Mouse (Mus musculus) hindbrain, embryonic 11.5 days (tissue): ENCODE measurements at regions not wholly inside any gene's neighbourhood (a gene's known extent, or its start where the extent isn't known, plus 50 kb on each side); places are given as distances from the start of the nearest gene placed in this dataset.
A peak's percentile ranks its signal among the peaks of the same experiment; 100 is the strongest.

Source experiments
- ATAC-seq: fragments of 200-750 bp; cut with Nextera tagmentation; 2 replicates; pipeline ENCODE4 v1.8.0; 2017; ENCODE audit warnings: mild to moderate bottlenecking, moderate TSS enrichment, moderate library complexity; ENCODE audit not compliant: low FRiP score
- DNase-seq: peaks from one replicate; pipeline ENCODE4 v3.0.0-alpha.2; 2015; ENCODE audit warnings: low spot score
- H3K27ac ChIP-seq: fragments of 300-500 bp; sonication (generic); 2 replicates; pipeline ENCODE4 v1.5.1; 2014; ENCODE audit warnings: mild to moderate bottlenecking, low read depth, low read length
- H3K27me3 ChIP-seq: fragments of 300-500 bp; sonication (generic); 2 replicates; pipeline ENCODE4 v1.6.1; 2014; ENCODE audit warnings: mild to moderate bottlenecking, low read length, moderate library complexity, mixed read lengths; ENCODE audit not compliant: control insufficient read depth, insufficient read depth
- H3K36me3 ChIP-seq: fragments of 300-500 bp; sonication (generic); 2 replicates; pipeline ENCODE4 v1.6.1; 2014; ENCODE audit warnings: mild to moderate bottlenecking, low read length, moderate library complexity, mixed read lengths; ENCODE audit not compliant: control insufficient read depth, insufficient read depth
- H3K4me1 ChIP-seq: fragments of 300-500 bp; sonication (generic); replicated peaks from 2 replicates; pipeline ENCODE4 v1.6.1; 2014; ENCODE audit warnings: low read length, mixed read lengths; ENCODE audit not compliant: control insufficient read depth, insufficient read depth
- H3K4me2 ChIP-seq: fragments of 300-500 bp; sonication (generic); replicated peaks from 2 replicates; pipeline ENCODE4 v1.6.1; 2014; ENCODE audit warnings: mild to moderate bottlenecking, low read depth, low read length
- H3K4me3 ChIP-seq: fragments of 300-500 bp; sonication (generic); 2 replicates; pipeline ENCODE4 v1.5.1; 2014; ENCODE audit warnings: low read depth, low read length
- H3K9ac ChIP-seq: fragments of 300-500 bp; sonication (generic); 2 replicates; pipeline ENCODE4 v1.6.1; 2014; ENCODE audit warnings: low read depth, low read length
- H3K9me3 ChIP-seq: fragments of 300-500 bp; sonication (generic); 2 replicates; pipeline ENCODE4 v1.6.1; 2016; ENCODE audit warnings: low read length; ENCODE audit not compliant: control insufficient read depth
- WGBS: fragments of 180-500 bp; shearing (Covaris S2); extraction: QIAGEN DNeasy Blood & Tissue Kit; methylation state at CpG from one replicate; pipeline ENCODE4 v1.1.7; 2014; 5-methylcytosine and 5-hydroxymethylcytosine counted together

- 65% methylated on average over 3 of the region's 3 CpGs for WGBS
- Histone ChIP-seq H3K4me3 (no peak overlapping the region), H3K36me3 (no peaks in the 10 kb centered on the region), H3K27me3 (no peaks in the 10 kb centered on the region), H3K9me3 (no peaks in the 10 kb centered on the region), H3K4me2 (no peak overlapping the region), H3K4me1 (no peaks in the 10 kb centered on the region), H3K9ac (no peak overlapping the region), H3K27ac (no peak overlapping the region)
- no peak for ATAC-seq
- DNase-seq: no peak
Observed at GRCm38 (mm10) chr14:80232976-80233375, 249.1 kb downstream of the Olfm4 start.

DNA sequence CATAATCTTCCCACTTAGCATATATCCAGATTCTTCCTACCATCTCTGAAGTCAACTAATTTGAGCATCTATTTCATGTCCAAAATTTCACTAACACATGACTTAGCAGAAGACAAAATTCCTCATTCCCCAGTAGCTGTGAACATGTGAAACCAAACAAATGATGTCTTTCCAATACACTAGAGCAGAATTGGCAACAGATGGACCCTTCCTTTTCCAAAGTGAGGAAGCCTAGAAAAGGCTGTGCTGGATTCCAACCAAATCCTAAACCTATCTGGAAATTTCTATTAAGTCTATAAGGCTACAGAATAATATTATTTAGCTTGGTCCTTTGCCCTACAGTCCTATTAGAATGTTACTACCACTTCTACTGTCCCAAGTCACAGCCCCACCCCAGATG, 253.3 kb downstream of the Olfm4 start:
- Histone ChIP-seq H3K4me1 (no peaks in the 10 kb centered on the region), H3K9ac (no peak overlapping the region), H3K27ac (no peak overlapping the region), H3K36me3 (no peaks in the 10 kb centered on the region), H3K9me3 (no peaks in the 10 kb centered on the region), H3K4me2 (no peak overlapping the region), H3K27me3 (no peaks in the 10 kb centered on the region), H3K4me3 (no peak overlapping the region)
- no peak for DNase-seq
- ATAC-seq: no peak

- DNase-seq (no peak), ATAC-seq (no peak)
- Histone ChIP-seq H3K9me3 (no peaks in the 10 kb centered on the region), H3K9ac (no peak overlapping the region), H3K36me3 (no peaks in the 10 kb centered on the region), H3K4me3 (no peak overlapping the region), H3K27me3 (no peaks in the 10 kb centered on the region), H3K27ac (no peak overlapping the region), H3K4me1 (no peaks in the 10 kb centered on the region), H3K4me2 (no peak overlapping the region)
- WGBS: 84% methylated on average over 2 of the region's 2 CpGs
Observed at GRCm38 (mm10) chr14:80237552-80237951, 253.7 kb downstream of the Olfm4 start.

- 85% methylated on average over 4 of the region's 4 CpGs for WGBS
- Histone ChIP-seq H3K36me3 (no peaks in the 10 kb centered on the region), H3K4me2 (no peak overlapping the region), H3K27ac (no peak overlapping the region), H3K4me3 (no peak overlapping the region), H3K27me3 (no peaks in the 10 kb centered on the region), H3K4me1 (no peaks in the 10 kb centered on the region), H3K9ac (no peak overlapping the region), H3K9me3 (no peaks in the 10 kb centered on the region)
- DNase-seq (no peak), ATAC-seq (no peak)
Observed at GRCm38 (mm10) chr14:80244640-80245302, 260.9 kb downstream of the Olfm4 start.

- H3K4me3 ChIP-seq: no peak overlapping the region
- WGBS: 93% methylated on average over 2 of the region's 2 CpGs
- ATAC-seq: no peak
- H3K36me3 ChIP-seq: no peaks in the 10 kb centered on the region
- DNase-seq: no peak
- H3K4me1 ChIP-seq: no peaks in the 10 kb centered on the region
- H3K9ac ChIP-seq: no peak overlapping the region
- no peak overlapping the region for H3K4me2 ChIP-seq
- H3K9me3 ChIP-seq: no peaks in the 10 kb centered on the region
- no peaks in the 10 kb centered on the region for H3K27me3 ChIP-seq
- H3K27ac ChIP-seq: no peak overlapping the region
Observed at GRCm38 (mm10) chr14:80247575-80247974, 263.7 kb downstream of the Olfm4 start.

DNA sequence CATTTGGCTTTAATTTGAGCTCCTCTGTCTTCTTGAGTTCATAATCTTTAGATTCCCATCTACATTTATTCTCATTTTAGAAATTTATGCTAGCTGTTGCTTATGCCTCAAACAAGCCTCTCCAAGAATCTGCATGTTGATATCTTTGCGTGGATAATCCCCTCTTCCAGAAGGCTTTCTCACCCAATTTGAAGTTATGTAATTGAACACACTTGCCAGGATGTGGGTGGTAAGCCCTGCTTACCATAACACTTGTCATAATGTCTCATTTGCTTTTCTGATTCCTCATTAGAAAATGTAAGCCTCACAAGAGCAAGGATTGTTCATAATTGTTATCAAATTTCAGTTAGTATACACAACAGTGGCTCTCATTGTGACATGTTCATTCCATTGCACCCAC, 266.0 kb downstream of the Olfm4 start:
- DNase-seq (no peak), ATAC-seq (no peak)
- WGBS: 86% methylated on average over 1 of the region's 1 CpGs
- H3K36me3 ChIP-seq: no peaks in the 10 kb centered on the region
- H3K4me3 ChIP-seq: no peak overlapping the region
- H3K9ac ChIP-seq: no peak overlapping the region
- H3K27ac ChIP-seq: no peak overlapping the region
- no peaks in the 10 kb centered on the region for H3K9me3 ChIP-seq
- no peak overlapping the region for H3K4me2 ChIP-seq
- H3K27me3 ChIP-seq: no peaks in the 10 kb centered on the region
- no peaks in the 10 kb centered on the region for H3K4me1 ChIP-seq

GRCm38 (mm10) chr14:80257086-80257485, 273.2 kb downstream of the Olfm4 start:
- no peak overlapping the region for H3K4me3 ChIP-seq
- ATAC-seq (no peak), DNase-seq (peak; percentile 31)
- H3K27ac ChIP-seq: no peak overlapping the region
- no peak overlapping the region for H3K4me2 ChIP-seq
- WGBS: 54% methylated on average over 3 of the region's 3 CpGs
- H3K9ac ChIP-seq: no peak overlapping the region
- no peaks in the 10 kb centered on the region for H3K27me3 ChIP-seq
- no peaks in the 10 kb centered on the region for H3K4me1 ChIP-seq
- H3K9me3 ChIP-seq: no peaks in the 10 kb centered on the region
- H3K36me3 ChIP-seq: no peaks in the 10 kb centered on the region

DNA sequence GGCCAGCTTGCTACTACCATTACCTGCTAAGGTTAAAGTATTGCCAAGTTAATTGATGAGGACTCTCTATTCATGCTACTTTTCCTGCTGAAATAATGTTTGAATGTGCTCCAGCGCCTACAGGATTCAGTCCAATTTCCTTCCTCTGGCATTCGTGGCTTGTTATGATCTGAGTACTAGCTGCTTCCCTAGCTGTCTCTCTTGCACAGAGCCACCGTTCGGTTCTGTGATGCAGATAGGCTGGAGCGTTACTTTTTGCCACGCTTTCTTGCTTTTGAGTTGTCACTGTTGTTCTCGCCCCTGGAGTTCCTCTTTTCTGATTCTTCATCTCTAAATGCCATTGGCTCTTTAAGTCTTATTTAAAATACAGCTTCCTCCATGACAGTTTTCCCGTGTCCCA, 279.3 kb downstream of the Olfm4 start:
- no peak for DNase-seq
- Histone ChIP-seq H3K9ac (no peak overlapping the region), H3K9me3 (no peaks in the 10 kb centered on the region), H3K27me3 (no peaks in the 10 kb centered on the region), H3K4me1 (no peaks in the 10 kb centered on the region), H3K4me3 (no peak overlapping the region), H3K4me2 (no peak overlapping the region), H3K36me3 (no peaks in the 10 kb centered on the region), H3K27ac (no peak overlapping the region)
- 73% methylated on average over 8 of the region's 8 CpGs for WGBS
- no peak for ATAC-seq

GRCm38 (mm10) chr14:80265081-80265480, 281.2 kb downstream of the Olfm4 start:
- WGBS: 88% methylated on average over 7 of the region's 7 CpGs
- no peaks in the 10 kb centered on the region for H3K36me3 ChIP-seq

More at GRCm38 (mm10) chr14:80265081-80265480, 281.2 kb downstream of the Olfm4 start:
- Histone ChIP-seq H3K4me2 (no peak overlapping the region), H3K27ac (no peak overlapping the region), H3K9ac (no peak overlapping the region), H3K9me3 (no peaks in the 10 kb centered on the region), H3K4me1 (no peaks in the 10 kb centered on the region), H3K4me3 (no peak overlapping the region), H3K27me3 (no peaks in the 10 kb centered on the region)
- no peak for ATAC-seq
- DNase-seq: no peak
